Mouse (Mus musculus) erythroblast, embryonic 14.5 days (primary cell): ENCODE data around the gene Cel.

Experiments used
- GATA1 ChIP-seq: IDR thresholded peaks from 2 replicates; pipeline ENCODE4 v1.6.1; 2012; ENCODE audit warnings: low read length, inconsistent platforms, mixed read lengths
- TAL1 ChIP-seq: IDR thresholded peaks from 3 replicates; pipeline ENCODE4 v1.6.1; 2012; ENCODE audit warnings: low read length, inconsistent platforms, mixed read lengths

DNA sequence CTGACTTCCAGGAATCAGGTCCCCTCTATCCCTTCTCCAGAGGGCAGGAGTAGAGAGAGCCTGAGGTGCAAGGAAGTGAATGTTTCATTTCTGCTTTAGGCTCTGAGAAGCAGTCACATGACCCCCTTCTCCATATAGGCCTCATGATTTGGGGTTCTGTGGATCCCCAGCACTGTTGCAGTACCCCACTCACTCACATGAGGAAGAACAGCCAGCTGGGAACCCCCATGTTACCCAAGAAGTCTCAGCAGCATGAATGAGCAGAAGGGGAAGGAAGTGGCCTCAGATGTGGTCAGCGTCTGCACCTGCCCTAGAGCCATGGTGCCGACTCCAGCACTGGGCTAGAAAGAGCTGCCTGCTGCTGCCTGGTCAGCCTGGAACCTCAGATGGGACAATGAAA, 23.3 kb downstream of the Cel start:
- TF ChIP-seq GATA1 (no peak), TAL1 (no peak)
